Mouse (Mus musculus): ENCODE results near the gene Snx21. TPM values are rescaled to one million over a fixed set of nuclear protein-coding genes. Genes with fewer than 3 reads are reported as not detected.

Gene Snx21
- total RNA-seq, 2 experiments from 2014 or later = 24.7 to 27.5 TPM

DNA sequence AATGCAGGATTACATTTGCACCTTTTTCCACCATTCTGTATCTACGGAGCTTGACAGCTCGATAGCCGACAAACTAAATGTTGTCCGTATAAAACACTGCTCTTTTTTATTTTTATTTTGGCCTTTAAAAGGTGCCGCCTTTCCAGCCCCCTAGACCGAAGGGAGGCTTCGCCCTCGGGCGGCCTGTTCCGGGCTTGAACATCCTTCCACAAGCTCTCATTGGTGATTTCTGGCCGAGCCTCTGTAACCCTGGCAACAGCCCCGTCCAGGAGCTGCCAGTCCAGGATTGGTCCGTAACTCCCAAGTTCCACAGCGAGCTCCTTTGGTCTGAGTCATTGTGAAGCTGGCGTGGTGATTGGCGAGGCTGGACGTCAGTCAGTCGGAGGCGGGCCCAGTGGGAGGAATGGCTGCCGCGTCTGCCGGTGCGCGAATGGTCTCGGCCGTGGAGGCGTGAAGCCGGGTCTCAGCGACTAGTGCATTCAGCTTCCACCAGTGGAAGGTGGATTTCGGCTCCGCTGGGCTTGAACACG lies 37.1 kb downstream of the Snx21 start, which contains the start of gene Zswim1:
TSS of gene Zswim1 (plus strand) at position 51 of the 530 bp plus-strand sequence.
- intact Hi-C loops (cut with DNase I) = no loop called here
- peak; percentile 99 for DNase-seq (ENCODE audit: low spot score)

DNA sequence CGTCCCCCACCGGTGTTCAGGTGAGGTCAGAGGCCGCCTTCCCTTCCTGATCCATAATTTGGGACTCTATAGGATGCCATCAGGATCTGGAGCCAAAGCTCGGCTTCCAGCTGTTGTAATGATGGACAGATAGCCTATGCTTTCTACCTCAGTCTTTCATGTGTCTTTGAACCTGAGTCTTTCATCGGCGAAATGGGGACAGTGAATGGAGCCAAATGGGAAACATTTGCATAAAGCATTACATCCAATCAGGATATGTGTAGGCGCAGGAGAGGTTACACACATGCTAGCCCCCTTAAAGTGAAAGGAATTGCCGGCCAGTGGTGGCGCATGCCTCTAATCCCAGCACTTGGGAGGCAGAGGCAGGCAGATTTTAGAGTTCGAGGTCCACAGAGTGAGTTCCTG lies 37.6 kb downstream of the Snx21 start:
- intact Hi-C loops (cut with DNase I) = no loop called here
- DNase-seq (ENCODE audit: low spot score) = no peak

DNA sequence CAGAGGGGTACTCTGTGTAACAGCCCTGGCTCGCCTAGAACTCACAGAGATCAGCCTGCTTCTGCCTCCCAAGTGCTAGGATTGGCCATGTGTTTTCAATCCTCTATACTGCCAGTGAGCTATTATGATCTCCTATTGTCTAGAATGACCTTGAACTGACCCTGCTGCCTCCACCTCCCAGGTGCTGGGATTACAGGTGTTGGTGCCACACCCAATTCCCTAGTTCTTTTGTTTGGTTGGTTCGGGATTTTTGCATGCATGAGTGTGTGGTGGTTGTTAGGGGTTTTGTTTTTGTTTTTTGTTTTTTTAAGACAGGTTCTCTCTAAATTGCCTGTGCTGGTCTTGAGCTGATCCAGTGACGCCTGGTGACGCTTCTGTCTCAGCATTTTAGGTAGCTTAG lies 38.3 kb downstream of the Snx21 start:
- intact Hi-C loops (cut with DNase I) = no loop called here
- no peak for DNase-seq (ENCODE audit: low spot score)

DNA sequence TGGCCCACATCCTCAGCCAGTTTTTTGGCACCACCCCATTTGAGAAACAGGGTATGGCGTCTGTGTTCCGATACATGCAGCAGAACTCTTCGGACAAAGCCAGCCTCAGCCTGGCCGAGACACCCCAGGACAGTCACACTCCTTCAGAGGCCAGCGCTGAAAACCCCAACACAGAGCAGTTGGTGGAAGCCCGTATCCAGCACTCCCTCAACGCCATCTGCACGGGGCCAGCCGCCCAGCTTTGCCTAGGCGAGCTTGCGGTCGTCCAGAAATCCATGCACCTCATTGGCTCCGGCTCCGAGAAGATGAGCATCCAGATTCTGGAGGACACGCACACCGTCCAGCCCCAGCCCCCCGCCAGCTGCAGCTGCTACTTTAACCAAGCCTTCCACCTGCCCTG lies 39.9 kb downstream of the Snx21 start:
- DNase-seq (ENCODE audit: low spot score) = no peak
- intact Hi-C loops (cut with DNase I) = no loop called here

DNA sequence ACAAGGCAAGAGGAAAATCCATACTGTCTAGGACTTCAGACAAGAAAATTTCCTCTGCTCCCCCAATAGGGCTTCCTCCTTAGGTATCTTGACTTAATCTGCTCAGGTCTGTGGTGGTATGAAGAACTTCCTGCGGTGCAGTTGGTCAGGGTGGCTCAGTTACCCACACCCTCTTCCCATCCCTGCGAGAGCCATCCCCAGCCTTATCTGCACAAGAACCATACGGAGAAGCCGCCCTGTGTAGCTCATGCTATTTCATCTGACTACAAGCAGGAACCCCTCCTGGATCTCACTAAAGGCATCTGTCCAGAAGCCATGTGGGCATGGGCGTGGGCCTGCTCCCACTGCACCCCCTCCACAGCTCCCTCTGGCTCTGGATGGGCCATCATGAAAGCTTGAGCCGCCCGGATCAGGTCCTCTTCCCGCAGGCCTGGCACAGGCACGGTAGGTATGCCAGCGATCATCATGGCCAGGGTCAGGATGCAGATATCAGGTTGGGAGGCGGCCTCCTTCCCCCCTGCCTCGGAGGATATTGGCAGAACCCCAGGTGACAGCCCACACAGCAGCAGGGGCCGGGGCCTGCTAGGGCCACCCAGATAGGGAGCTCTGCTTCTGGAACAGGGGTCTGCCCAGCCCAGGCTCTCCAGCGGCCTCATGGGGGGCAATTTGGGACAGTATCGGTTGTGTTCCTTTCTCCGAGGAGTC lies 41.7 kb downstream of the Snx21 start:
- intact Hi-C loops (cut with DNase I) = no loop called here

DNA sequence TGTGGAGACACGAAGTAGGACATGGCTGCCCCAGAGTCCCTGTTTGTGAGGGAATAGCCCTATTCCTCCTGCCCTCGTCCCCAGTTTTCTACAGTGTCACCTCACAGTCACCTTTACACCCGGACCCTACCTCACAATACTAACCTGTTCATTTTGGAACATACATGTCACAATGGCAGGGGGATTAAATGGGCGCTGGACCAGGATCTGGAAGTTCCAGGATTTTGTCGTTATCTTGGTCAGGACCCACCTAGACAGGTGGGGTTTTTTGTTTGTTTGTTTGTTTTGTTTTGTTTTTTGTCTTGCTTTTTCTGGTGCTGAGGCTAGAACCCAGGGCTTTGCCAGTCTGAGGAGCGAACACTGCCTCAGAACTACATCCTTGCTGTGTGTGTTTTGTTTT lies 42.8 kb downstream of the Snx21 start, which contains the start of gene Spata25:
TSS of gene Spata25 (minus strand) at position 101 of the 400 bp plus-strand sequence.
- intact Hi-C loops (cut with DNase I) = no loop called here
- DNase-seq (ENCODE audit: low spot score) = no peak

More for the DNA sequence above, 41.7 kb downstream of the Snx21 start:
- no peak for DNase-seq (ENCODE audit: low spot score)

DNA sequence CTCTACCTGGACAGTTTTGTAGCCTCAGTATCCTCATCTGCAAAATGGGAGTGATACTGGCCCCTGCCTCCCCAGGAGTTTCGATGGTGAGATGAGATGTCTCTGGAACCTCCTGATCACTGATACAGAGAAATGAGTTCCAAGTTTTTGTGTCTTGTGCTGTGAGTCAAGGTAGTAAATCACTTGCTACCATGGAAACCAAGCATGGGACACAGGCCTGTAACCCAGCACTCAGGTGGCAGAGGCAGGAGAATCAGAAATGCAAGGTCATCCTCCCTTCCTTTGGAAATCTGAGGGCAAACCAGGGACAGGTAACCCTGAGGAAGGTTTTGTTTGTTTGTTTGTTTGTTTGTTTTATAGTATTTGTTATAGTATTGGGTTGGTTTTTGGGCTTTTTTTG lies 43.5 kb downstream of the Snx21 start:
- no peak for DNase-seq (ENCODE audit: low spot score)
- intact Hi-C loops (cut with DNase I) = no loop called here

DNA sequence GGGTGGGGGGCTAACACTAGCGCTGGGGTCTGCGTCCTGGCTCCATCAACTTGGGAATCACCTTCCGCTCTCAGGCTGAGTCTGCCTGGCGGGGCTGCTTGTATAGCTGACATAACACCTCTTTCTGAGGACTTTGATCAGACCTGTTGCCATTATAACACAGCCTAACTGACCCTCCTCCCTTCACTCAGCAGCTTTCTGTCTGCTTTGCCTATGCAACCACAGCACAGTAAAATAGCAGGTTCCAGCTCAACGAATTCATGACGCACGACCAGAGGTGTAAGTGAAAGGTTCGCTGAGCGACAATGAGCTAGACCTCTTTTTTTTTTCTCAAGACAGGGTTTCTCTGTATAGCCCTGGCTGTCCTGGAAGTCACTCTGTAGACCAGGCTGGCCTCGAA lies 45.4 kb downstream of the Snx21 start:
- intact Hi-C loops (cut with DNase I) = loop anchor here (5.0 to 10.0 kb wide), 2 partner anchors 61 to 204 kb away; partner anchors contain the start of gene Ncoa5
- DNase-seq (ENCODE audit: low spot score) = no peak

DNA sequence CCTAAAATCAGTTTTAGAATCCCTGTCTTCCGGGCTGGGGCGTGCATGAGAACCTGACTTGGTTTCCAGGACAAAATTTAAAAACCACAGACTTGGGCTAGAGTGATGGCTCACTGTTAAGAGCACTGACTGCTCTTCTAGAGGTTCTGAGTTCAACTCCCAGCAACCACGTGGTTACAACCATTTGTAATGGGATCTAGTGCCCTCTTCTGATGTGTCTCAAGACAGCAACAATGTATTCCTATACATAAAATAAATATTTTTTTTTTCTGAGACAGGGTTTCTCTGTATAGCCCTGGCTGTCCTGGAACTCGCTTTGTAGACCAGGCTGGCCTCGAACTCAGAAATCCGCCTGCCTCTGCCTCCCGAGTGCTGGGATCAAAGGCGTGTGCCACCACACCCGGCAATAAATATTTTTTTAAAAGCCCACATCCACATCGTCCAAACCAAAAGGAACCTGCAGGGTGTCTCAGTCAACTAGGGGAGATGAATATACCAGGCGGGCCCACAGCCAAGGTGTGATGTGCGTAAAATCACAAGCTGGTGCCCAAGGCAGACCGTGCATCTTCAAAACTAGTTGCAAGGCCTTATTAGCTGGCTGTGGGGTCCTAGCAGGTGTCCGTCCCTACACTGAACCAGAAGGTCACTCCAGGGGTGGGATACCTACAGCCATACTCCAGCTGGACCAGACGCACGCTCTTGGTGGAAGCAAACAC lies 46.6 kb downstream of the Snx21 start:
- intact Hi-C loops (cut with DNase I) = loop anchor here (2.0 to 10.0 kb wide), 4 partner anchors 45 to 203 kb away; partner anchors contain the start of genes Ncoa5 and Zfp335

DNA sequence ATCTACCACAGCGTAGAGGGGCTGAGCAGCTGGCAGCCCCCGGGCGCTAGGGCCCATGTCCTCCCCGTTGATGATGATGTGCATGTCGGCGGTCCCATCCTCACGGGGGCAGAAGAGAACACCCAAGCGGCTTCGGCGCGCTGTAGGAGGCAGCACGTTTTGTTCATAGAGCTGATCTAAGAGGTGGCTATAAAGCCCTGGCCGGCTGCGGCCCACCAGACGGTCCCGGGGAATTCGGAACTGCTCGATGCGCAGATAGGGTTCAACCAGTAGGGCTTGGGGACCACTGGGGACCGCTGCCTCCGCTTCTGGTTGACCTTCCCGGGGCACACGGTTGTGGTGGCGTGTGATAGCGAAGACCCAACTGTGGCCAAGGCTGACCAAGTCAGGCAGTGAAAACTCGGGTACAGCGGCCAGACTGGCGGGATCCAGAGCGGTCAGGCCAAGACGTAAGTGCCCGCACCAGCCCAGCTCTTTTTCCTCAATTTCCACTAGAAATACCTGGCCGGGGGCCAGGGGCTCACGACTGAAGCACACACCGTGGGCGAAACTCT lies 47.2 kb downstream of the Snx21 start, which contains the start of gene Ctsa:
TSS of gene Ctsa (plus strand) at position 126 of the 554 bp plus-strand sequence.
- intact Hi-C loops (cut with DNase I) = loop anchor here (2.0 to 10.0 kb wide), 4 partner anchors 44 to 202 kb away; partner anchors contain the start of genes Ncoa5 and Zfp335
- DNase-seq (ENCODE audit: low spot score) = peak; percentile 62

More for the DNA sequence above, 46.6 kb downstream of the Snx21 start:
- no peak for DNase-seq (ENCODE audit: low spot score)

DNA sequence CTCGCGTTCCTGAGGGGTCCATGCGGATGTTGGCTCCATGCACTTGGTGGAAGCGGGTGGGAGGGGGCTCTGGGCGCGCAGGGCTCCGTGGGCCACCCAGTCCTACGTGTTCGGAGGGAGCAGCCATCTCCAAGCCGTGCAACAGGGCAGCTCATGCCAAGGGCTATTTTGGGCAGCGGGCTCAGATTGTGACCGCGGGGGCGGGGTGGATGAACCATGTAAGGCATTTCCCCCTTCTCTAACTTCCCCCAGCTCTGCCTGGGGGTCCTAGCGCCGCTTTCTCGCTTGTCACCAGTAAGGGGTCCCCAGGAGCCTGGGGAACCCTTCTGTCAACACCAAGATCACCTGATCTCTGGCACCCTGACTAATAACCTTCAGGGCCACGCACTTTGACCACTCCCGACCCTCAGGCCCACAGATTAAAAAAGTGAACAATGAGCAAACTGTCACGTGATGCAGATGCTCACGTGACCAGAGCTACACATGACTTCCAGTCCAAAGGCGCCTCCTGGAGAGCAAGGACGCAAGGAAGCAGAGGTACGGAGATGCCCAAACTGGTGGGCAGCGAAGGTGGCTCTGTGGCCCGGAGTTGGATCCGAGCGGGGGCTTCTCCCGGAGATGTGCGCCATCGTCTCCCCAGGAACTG lies 47.8 kb downstream of the Snx21 start, which contains the start of gene Neurl2:
TSS of gene Neurl2 (minus strand) at position 143 of the 646 bp plus-strand sequence.
- DNase-seq (ENCODE audit: low spot score) = peak; percentile 87
- intact Hi-C loops (cut with DNase I) = loop anchor here (2.0 to 10.0 kb wide), 4 partner anchors 43 to 201 kb away; partner anchors contain the start of genes Ncoa5 and Zfp335

DNA sequence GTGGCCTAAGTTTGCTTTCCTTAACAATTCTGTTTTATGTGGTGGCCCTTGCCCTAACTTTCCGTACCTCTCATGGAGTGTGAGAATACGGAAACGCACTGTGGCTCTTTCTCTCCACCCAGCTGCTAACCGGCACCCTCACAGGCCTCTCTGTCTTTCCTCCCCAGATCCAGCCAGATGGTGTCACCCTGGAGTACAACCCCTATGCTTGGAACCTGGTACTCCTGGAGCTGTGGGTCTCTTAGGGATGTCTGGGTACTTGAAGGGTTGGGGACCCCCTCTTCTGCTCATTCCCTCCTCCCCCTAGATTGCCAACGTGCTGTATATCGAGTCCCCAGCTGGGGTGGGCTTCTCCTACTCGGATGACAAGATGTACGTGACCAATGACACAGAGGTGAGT lies 48.9 kb downstream of the Snx21 start:
- no peak for DNase-seq (ENCODE audit: low spot score)
- intact Hi-C loops (cut with DNase I) = loop anchor here (2.0 to 10.0 kb wide), 3 partner anchors 20 to 200 kb away; partner anchors contain the start of gene Ncoa5

DNA sequence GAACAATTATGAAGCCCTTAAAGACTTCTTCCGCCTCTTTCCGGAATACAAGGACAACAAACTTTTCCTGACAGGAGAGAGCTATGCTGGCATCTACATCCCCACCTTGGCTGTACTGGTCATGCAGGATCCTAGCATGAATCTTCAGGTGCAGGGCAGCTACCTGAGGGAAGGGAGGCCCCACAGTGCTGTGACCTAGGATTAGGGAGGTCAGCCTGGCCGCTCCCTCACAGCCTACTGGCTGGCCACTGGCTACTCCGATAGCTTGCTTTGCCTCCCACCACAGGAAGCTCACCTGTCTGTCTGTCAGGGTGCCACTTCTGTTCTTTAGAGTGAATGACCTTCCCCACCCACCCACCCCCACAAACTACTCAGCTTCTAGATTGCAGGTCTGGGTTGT lies 49.5 kb downstream of the Snx21 start:
- intact Hi-C loops (cut with DNase I) = loop anchor here (2.0 to 10.0 kb wide), 2 partner anchors 20 to 200 kb away; partner anchors contain the start of gene Ncoa5
- no peak for DNase-seq (ENCODE audit: low spot score)

Other genes with a start within 250 kb of the Snx21 start
- gene Wfdc2, start 223.4 kb upstream of the Snx21 start, total RNA-seq (2021) = under 1 TPM; 0.78 to 0.83 TPM
- gene Spint3, start 212.4 kb upstream of the Snx21 start, total RNA-seq (2021) = not detected
- gene Wfdc6a, start 200.4 kb upstream of the Snx21 start, total RNA-seq (2021) = under 1 TPM in 1 of 2 experiments, not detected in 1; 0.34 TPM
- not detected for gene Eppin, start 192.2 kb upstream of the Snx21 start, total RNA-seq (2021)
- gene Wfdc6b, start 172.3 kb upstream of the Snx21 start, total RNA-seq (2021) = not detected
- not detected for gene Wfdc8, start 172.2 kb upstream of the Snx21 start, total RNA-seq (2021)
- gene Wfdc16, start 147.0 kb upstream of the Snx21 start, total RNA-seq (2021) = not detected
- not detected for gene Wfdc10, start 129.8 kb upstream of the Snx21 start, total RNA-seq (2021)
- not detected for gene Wfdc9, start 129.2 kb upstream of the Snx21 start, total RNA-seq (2021)
- not detected for gene Wfdc11, start 111.7 kb upstream of the Snx21 start, total RNA-seq (2021)
- not detected for gene Wfdc13, start 100.7 kb upstream of the Snx21 start, total RNA-seq (2021)
- gene Spint4, start 87.3 kb upstream of the Snx21 start, total RNA-seq (2021) = not detected
- not detected for gene Spint5, start 70.5 kb upstream of the Snx21 start, total RNA-seq (2021)
- under 1 TPM; 0.28 to 0.29 TPM for gene Wfdc3, start 39.9 kb upstream of the Snx21 start, total RNA-seq (2021)
- 10 to 100 TPM; 24.4 to 25.8 TPM for gene Dnttip1, start 39.8 kb upstream of the Snx21 start, total RNA-seq (2021)
- gene Ube2c, start 15.9 kb upstream of the Snx21 start, total RNA-seq (2021) = 1 to 10 TPM; 2.4 to 2.9 TPM
- not detected for gene Tnnc2, start 5.9 kb upstream of the Snx21 start, total RNA-seq (2021)
- gene Acot8, start 19.1 kb downstream of the Snx21 start, total RNA-seq (2021) = 10 to 100 TPM; 10.7 to 12.2 TPM
- gene Zswim3, start 19.3 kb downstream of the Snx21 start, total RNA-seq (2021) = 1 to 10 TPM; 2.5 to 3.1 TPM
- gene Zswim1, start 36.9 kb downstream of the Snx21 start, total RNA-seq (2021) = 1 to 10 TPM; 3.6 to 4.5 TPM
- gene Spata25, start 42.7 kb downstream of the Snx21 start, total RNA-seq (2021) = under 1 TPM; 0.42 to 0.64 TPM
- gene Ctsa, start 47.0 kb downstream of the Snx21 start, total RNA-seq (2021) = 100 to 1,000 TPM in 1 of 2 experiments, 10 to 100 TPM in 1; 90.9 to 108 TPM
- 10 to 100 TPM; 39.9 to 44.6 TPM for gene Neurl2, start 47.6 kb downstream of the Snx21 start, total RNA-seq (2021)
- gene Pltp, start 71.9 kb downstream of the Snx21 start, total RNA-seq (2021) = 10 to 100 TPM; 35.9 to 37.5 TPM
- gene Pcif1, start 93.5 kb downstream of the Snx21 start, total RNA-seq (2021) = 10 to 100 TPM; 27.5 to 34.6 TPM
- 1 to 10 TPM; 8.6 to 9.2 TPM for gene Zfp335, start 125.9 kb downstream of the Snx21 start, total RNA-seq (2021)
- under 1 TPM; 0.55 to 0.61 TPM for gene Mmp9, start 155.0 kb downstream of the Snx21 start, total RNA-seq (2021)
- under 1 TPM; 0.65 to 0.81 TPM for gene Slc12a5, start 175.0 kb downstream of the Snx21 start, total RNA-seq (2021)
- gene Ncoa5, start 249.0 kb downstream of the Snx21 start, total RNA-seq (2021) = 10 to 100 TPM; 19.1 to 19.5 TPM

Measured in heart, postnatal 25 days (tissue).